Mouse (Mus musculus) neural tube, embryonic 12.5 days (tissue): ENCODE measurements around the gene Zfyve1. TPM values are rescaled to one million over a fixed set of nuclear protein-coding genes. Genes with fewer than 3 reads are reported as not detected.

Experiments
- ATAC-seq: fragments of 200-750 bp; cut with Nextera tagmentation; 2 replicates; pipeline ENCODE4 v1.8.0; 2017; ENCODE audit warnings: low read depth, mild to moderate bottlenecking, moderate TSS enrichment, moderate library complexity; ENCODE audit not compliant: low FRiP score
- H3K27ac ChIP-seq: fragments of 300-500 bp; sonication (generic); 2 replicates; pipeline ENCODE4 v1.5.1; 2016
- H3K27me3 ChIP-seq: fragments of 300-500 bp; sonication (generic); replicated peaks from 2 replicates; pipeline ENCODE4 v1.6.1; 2016; ENCODE audit warnings: mild to moderate bottlenecking
- H3K36me3 ChIP-seq: fragments of 300-500 bp; sonication (generic); 2 replicates; pipeline ENCODE4 v1.6.1; 2016; ENCODE audit warnings: mild to moderate bottlenecking
- H3K4me1 ChIP-seq: fragments of 300-500 bp; sonication (generic); 2 replicates; pipeline ENCODE4 v1.6.1; 2016
- H3K4me2 ChIP-seq: fragments of 300-500 bp; sonication (generic); replicated peaks from 2 replicates; pipeline ENCODE4 v1.6.1; 2016; ENCODE audit warnings: mild to moderate bottlenecking
- H3K4me3 ChIP-seq: fragments of 300-500 bp; sonication (generic); 2 replicates; pipeline ENCODE4 v1.5.1; 2016
- H3K9ac ChIP-seq: fragments of 300-500 bp; sonication (generic); 2 replicates; pipeline ENCODE4 v1.6.1; 2016; ENCODE audit warnings: mild to moderate bottlenecking
- H3K9me3 ChIP-seq: fragments of 300-500 bp; sonication (generic); 2 replicates; pipeline ENCODE4 v1.6.1; 2016; ENCODE audit warnings: mild to moderate bottlenecking
- WGBS: fragments of 180-500 bp; shearing (Covaris S2); methylation state at CpG from one replicate; pipeline ENCODE4 v1.1.7; 2016; 5-methylcytosine and 5-hydroxymethylcytosine counted together
- polyA plus RNA-seq: library from polyadenylated mRNA; unstranded; fragments of >200 nt; fragmentation: Nextera tagmentation; extraction: Ambion mirVana; gene quantifications from 2 replicates; pipeline ENCODE4 v1.2.1, GENCODE M21; 2016

The Zfyve1 gene
- polyA plus RNA-seq, 1 experiment from 2014 or later = 34.7 TPM

- H3K9me3 ChIP-seq = no peaks in the 10 kb centered on the region
- no peak overlapping the region for H3K27ac ChIP-seq
- peaks cover 9% of the 10 kb centered on the region for H3K4me1 ChIP-seq
- H3K4me3 ChIP-seq = no peak overlapping the region
- no peak for ATAC-seq
- no peak overlapping the region for H3K4me2 ChIP-seq
- no peaks in the 10 kb centered on the region for H3K27me3 ChIP-seq
- no peak overlapping the region for H3K9ac ChIP-seq
- H3K36me3 ChIP-seq = peaks cover 47% of the 10 kb centered on the region
- 91% methylated on average over 3 of the region's 3 CpGs for WGBS
Measured at GRCm38 (mm10) chr12:83534190-83534589, 62.8 kb downstream of the Zfyve1 start.

- no peak for ATAC-seq
- peaks cover 13% of the 10 kb centered on the region for H3K4me1 ChIP-seq
- 92% methylated on average over 3 of the region's 3 CpGs for WGBS
- no peaks in the 10 kb centered on the region for H3K9me3 ChIP-seq
- H3K4me2 ChIP-seq = no peak overlapping the region
- H3K4me3 ChIP-seq = no peak overlapping the region
- H3K9ac ChIP-seq = no peak overlapping the region
- H3K36me3 ChIP-seq = peaks cover 44% of the 10 kb centered on the region
- no peak overlapping the region for H3K27ac ChIP-seq
- H3K27me3 ChIP-seq = no peaks in the 10 kb centered on the region
Measured at GRCm38 (mm10) chr12:83532966-83533365, 64.1 kb downstream of the Zfyve1 start.

- no peak overlapping the region for H3K4me3 ChIP-seq
- H3K36me3 ChIP-seq = peaks cover 38% of the 10 kb centered on the region
- peaks cover 16% of the 10 kb centered on the region for H3K4me1 ChIP-seq
- no peak for ATAC-seq
- H3K4me2 ChIP-seq = no peak overlapping the region
- H3K9ac ChIP-seq = no peak overlapping the region
- H3K27ac ChIP-seq = no peak overlapping the region
- no peaks in the 10 kb centered on the region for H3K27me3 ChIP-seq
- no peaks in the 10 kb centered on the region for H3K9me3 ChIP-seq
- 91% methylated on average over 6 of the region's 6 CpGs for WGBS
Measured at GRCm38 (mm10) chr12:83531992-83532391, 65.0 kb downstream of the Zfyve1 start.

- Histone ChIP-seq H3K4me1 (peaks cover 7% of the 10 kb centered on the region; the same call in 1 of the 2 replicates), H3K27me3 (no peaks in the 10 kb centered on the region), H3K27ac (no peak overlapping the region), H3K4me2 (no peak overlapping the region), H3K9me3 (no peaks in the 10 kb centered on the region), H3K36me3 (peaks cover 17% of the 10 kb centered on the region), H3K9ac (no peak overlapping the region), H3K4me3 (no peak overlapping the region)
- no peak for ATAC-seq
- 84% methylated on average over 5 of the region's 5 CpGs for WGBS
Measured at GRCm38 (mm10) chr12:83528665-83529064, 68.4 kb downstream of the Zfyve1 start.

- peaks cover 14% of the 10 kb centered on the region for H3K36me3 ChIP-seq
- no peaks in the 10 kb centered on the region for H3K9me3 ChIP-seq
- H3K27me3 ChIP-seq = no peaks in the 10 kb centered on the region
- no peak overlapping the region for H3K4me2 ChIP-seq
- 39% methylated on average over 6 of the region's 6 CpGs for whole genome bisulfite sequencing
- no peak overlapping the region for H3K4me3 ChIP-seq
- H3K4me1 ChIP-seq = peaks cover 7% of the 10 kb centered on the region; the same call in 1 of the 2 replicates
- H3K9ac ChIP-seq = no peak overlapping the region
- no peak for ATAC-seq
- no peak overlapping the region for H3K27ac ChIP-seq
Measured at GRCm38 (mm10) chr12:83527816-83528215, 69.2 kb downstream of the Zfyve1 start.

GRCm38 (mm10) chr12:83525822-83526544 lies 71.0 kb downstream of the Zfyve1 start:
- no peaks in the 10 kb centered on the region for H3K27me3 ChIP-seq
- WGBS = 82% methylated on average over 18 of the region's 18 CpGs
- H3K9ac ChIP-seq = no peak overlapping the region
- H3K36me3 ChIP-seq = peaks cover 9% of the 10 kb centered on the region
- H3K4me1 ChIP-seq = peaks cover 12% of the 10 kb centered on the region
- H3K4me2 ChIP-seq = no peak overlapping the region
- H3K27ac ChIP-seq = no peak overlapping the region
- no peak overlapping the region for H3K4me3 ChIP-seq
- no peaks in the 10 kb centered on the region for H3K9me3 ChIP-seq
- ATAC-seq = no peak

GRCm38 (mm10) chr12:83524329-83524728 lies 72.7 kb downstream of the Zfyve1 start:
- 84% methylated on average over 5 of the region's 5 CpGs for WGBS
- Histone ChIP-seq H3K4me2 (no peak overlapping the region), H3K36me3 (peaks cover 6% of the 10 kb centered on the region; the same call in 1 of the 2 replicates), H3K9ac (no peak overlapping the region), H3K4me1 (peaks cover 13% of the 10 kb centered on the region), H3K27me3 (no peaks in the 10 kb centered on the region), H3K9me3 (no peaks in the 10 kb centered on the region), H3K27ac (no peak overlapping the region), H3K4me3 (no peak overlapping the region)
- ATAC-seq = no peak

GRCm38 (mm10) chr12:83523892-83524291 lies 73.1 kb downstream of the Zfyve1 start:
- peaks cover 3% of the 10 kb centered on the region; the same call in 1 of the 2 replicates for H3K36me3 ChIP-seq
- no peaks in the 10 kb centered on the region for H3K27me3 ChIP-seq
- H3K4me2 ChIP-seq = no peak overlapping the region
- no peak overlapping the region for H3K27ac ChIP-seq
- H3K4me1 ChIP-seq = peaks cover 13% of the 10 kb centered on the region
- no peaks in the 10 kb centered on the region for H3K9me3 ChIP-seq
- no peak for ATAC-seq
- 79% methylated on average over 4 of the region's 4 CpGs for WGBS
- no peak overlapping the region for H3K4me3 ChIP-seq
- H3K9ac ChIP-seq = no peak overlapping the region

GRCm38 (mm10) chr12:83523056-83523455 lies 74.0 kb downstream of the Zfyve1 start:
- H3K9me3 ChIP-seq = no peaks in the 10 kb centered on the region
- no peak overlapping the region for H3K4me3 ChIP-seq
- no peaks in the 10 kb centered on the region for H3K27me3 ChIP-seq
- WGBS = 88% methylated on average over 6 of the region's 6 CpGs
- H3K4me2 ChIP-seq = no peak overlapping the region
- H3K36me3 ChIP-seq = no peaks in the 10 kb centered on the region; the same call in 1 of the 2 replicates
- no peak overlapping the region for H3K9ac ChIP-seq
- H3K27ac ChIP-seq = no peak overlapping the region
- H3K4me1 ChIP-seq = peaks cover 10% of the 10 kb centered on the region
- ATAC-seq = no peak

GRCm38 (mm10) chr12:83521083-83521482 lies 75.9 kb downstream of the Zfyve1 start:
- H3K27ac ChIP-seq = no peak overlapping the region
- 56% methylated on average over 8 of the region's 8 CpGs for WGBS

GRCm38 (mm10) chr12:83520311-83520890 lies 76.6 kb downstream of the Zfyve1 start, which contains the start of gene Dcaf4:
Dcaf4 (plus strand) TSS chr12:83520466.
- H3K36me3 ChIP-seq = no peaks in the 10 kb centered on the region
- H3K9ac ChIP-seq = peak within 1 kb of the TSS; percentile 70
- peak within 1 kb of the TSS; percentile 73 for H3K4me3 ChIP-seq
- no peaks in the 10 kb centered on the region for H3K9me3 ChIP-seq
- peak; percentile 99 for ATAC-seq
- no peak within 1 kb of the TSS for H3K27ac ChIP-seq
- peak within 1 kb of the TSS; percentile 75 for H3K4me2 ChIP-seq
- under 1% methylated on average over 32 of the region's 32 CpGs for WGBS
- no peaks in the 10 kb centered on the region for H3K27me3 ChIP-seq
- peaks cover 6% of the 10 kb centered on the region for H3K4me1 ChIP-seq

More at GRCm38 (mm10) chr12:83521083-83521482, 75.9 kb downstream of the Zfyve1 start:
- Histone ChIP-seq H3K4me2 (peak overlapping the region; percentile 75), H3K9me3 (no peaks in the 10 kb centered on the region), H3K9ac (no peak overlapping the region), H3K36me3 (no peaks in the 10 kb centered on the region), H3K27me3 (no peaks in the 10 kb centered on the region), H3K4me3 (peak overlapping the region; percentile 73), H3K4me1 (peaks cover 6% of the 10 kb centered on the region)
- ATAC-seq = no peak

- no peak for ATAC-seq
- WGBS = 87% methylated on average over 3 of the region's 3 CpGs
Measured at GRCm38 (mm10) chr12:83517580-83517979, 79.4 kb downstream of the Zfyve1 start.

More at GRCm38 (mm10) chr12:83517580-83517979, 79.4 kb downstream of the Zfyve1 start:
- Histone ChIP-seq H3K4me1 (peaks cover 13% of the 10 kb centered on the region), H3K9me3 (no peaks in the 10 kb centered on the region), H3K9ac (no peak overlapping the region), H3K4me2 (no peak overlapping the region), H3K4me3 (no peak overlapping the region), H3K27me3 (no peaks in the 10 kb centered on the region), H3K36me3 (no peaks in the 10 kb centered on the region), H3K27ac (no peak overlapping the region)
